Mouse (Mus musculus) C2C12 (cell line): ENCODE data around the gene Tmem52. TPM values are rescaled to one million over a fixed set of nuclear protein-coding genes. Genes with fewer than 3 reads are reported as not detected.

Experiments used
- H3K27me3 ChIP-seq: one replicate; pipeline ENCODE4 v1.6.1; 2011; ENCODE audit not compliant: control insufficient read depth, insufficient read depth, insufficient read length
- H3K36me3 ChIP-seq: one replicate; pipeline ENCODE4 v1.6.1; 2011; ENCODE audit not compliant: control insufficient read depth, insufficient read depth
- H3K4me3 ChIP-seq: one replicate; pipeline ENCODE4 v1.5.1; 2011; ENCODE audit warnings: mild to moderate bottlenecking, control low read depth; ENCODE audit not compliant: poor library complexity, insufficient read depth, severe bottlenecking
- H3K79me2 ChIP-seq: one replicate; pipeline ENCODE4 v1.6.1; 2011; ENCODE audit not compliant: control insufficient read depth, insufficient read depth
- H3K79me3 ChIP-seq: one replicate; pipeline ENCODE4 v1.6.1; 2011; ENCODE audit warnings: low read depth, control low read depth
- H3ac ChIP-seq: one replicate; pipeline ENCODE3; 2011; ENCODE audit warnings: low read depth; ENCODE audit not compliant: control insufficient read depth, insufficient read length
- CEBPB ChIP-seq: IDR thresholded peaks from one replicate; pipeline ENCODE4 v1.6.1; 2011; ENCODE audit warnings: low read depth, mild to moderate bottlenecking, control low read depth, moderate library complexity
- CTCF ChIP-seq: IDR thresholded peaks from one replicate; pipeline ENCODE4 v1.5.1; 2011; ENCODE audit not compliant: control insufficient read depth, insufficient read depth, insufficient read length
- FOSL1 ChIP-seq: IDR thresholded peaks from one replicate; pipeline ENCODE4 v1.8.0; 2011; ENCODE audit warnings: mild to moderate bottlenecking, low read length; ENCODE audit not compliant: poor library complexity, insufficient read depth, severe bottlenecking
- MAX ChIP-seq: IDR thresholded peaks from one replicate; pipeline ENCODE4 v1.6.1; 2011; ENCODE audit warnings: mild to moderate bottlenecking, control low read depth
- MYOD1 ChIP-seq: IDR thresholded peaks from one replicate; pipeline ENCODE4 v1.6.1; 2011; ENCODE audit warnings: low read depth; ENCODE audit not compliant: control insufficient read depth, insufficient read length
- MYOG ChIP-seq: IDR thresholded peaks from one replicate; pipeline ENCODE4 v1.6.1; 2011; ENCODE audit not compliant: control insufficient read depth, insufficient read length; ENCODE audit errors: extremely low read depth
- USF1 ChIP-seq: IDR thresholded peaks from one replicate; pipeline ENCODE4 v1.6.1; 2011; ENCODE audit warnings: low read depth, mild to moderate bottlenecking, control low read depth, moderate library complexity
- polyA plus RNA-seq: library from polyadenylated mRNA; unstranded; fragments of >200 nt; fragmentation: generic; extraction: Trizol; gene quantifications from one replicate; pipeline ENCODE4 v1.2.1, GENCODE M21; 2012; ENCODE audit warnings: missing spikeins

Tmem52 gene
- polyA plus RNA-seq, 1 experiment, result not detected

DNA sequence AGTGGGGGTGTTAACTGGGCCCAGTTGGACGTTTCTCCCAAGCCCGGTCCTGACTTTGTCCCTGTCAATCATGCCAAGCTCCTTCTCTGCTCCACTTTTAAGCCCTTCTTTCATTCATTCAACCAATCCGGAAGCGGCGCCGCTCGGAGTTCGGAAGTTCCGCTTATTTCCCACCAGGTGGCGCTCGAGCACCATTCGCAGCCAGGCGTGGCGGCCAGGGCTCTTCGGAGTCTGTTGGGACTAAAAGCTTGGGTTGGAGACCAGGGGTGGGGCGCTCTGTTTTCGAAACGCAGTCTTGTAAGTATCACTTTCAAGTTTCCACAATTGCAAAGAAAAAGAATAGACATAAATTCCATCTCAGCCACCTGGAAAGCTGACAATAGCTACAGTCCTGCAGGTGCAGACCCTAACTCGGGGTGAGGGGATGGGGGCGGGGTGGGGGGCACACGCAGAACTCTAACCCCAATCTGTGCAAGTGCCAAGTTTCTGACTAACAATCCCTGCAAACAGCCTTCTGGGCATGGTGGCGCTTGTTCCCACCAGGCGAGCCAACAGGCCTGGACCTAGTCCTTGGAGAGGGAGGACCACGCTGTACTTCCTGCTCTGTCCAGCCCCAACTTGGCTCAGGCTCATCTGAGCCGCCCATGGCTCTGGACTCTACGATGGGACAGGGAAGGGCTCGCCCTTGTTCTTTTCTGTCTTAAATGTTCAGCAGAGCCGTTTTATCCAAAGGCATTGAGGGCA is 12.6 kb downstream of the Tmem52 start:
- Histone ChIP-seq H3K27me3 (peaks cover 3% of the 10 kb centered on the region), H3K4me3 (peak overlapping the region; percentile 14), H3K36me3 (no peaks in the 10 kb centered on the region), H3K79me3 (no peaks in the 10 kb centered on the region), H3K79me2 (no peaks in the 10 kb centered on the region), H3ac (peak overlapping the region; percentile 41)
- TF ChIP-seq CEBPB (no peak), CTCF (peak; percentile 86), MAX (no peak), USF1 (no peak)

GRCm38 (mm10) chr4:155482125-155482480 is 13.2 kb downstream of the Tmem52 start:
- Histone ChIP-seq H3K79me2 (no peaks in the 10 kb centered on the region), H3K79me3 (no peaks in the 10 kb centered on the region), H3K36me3 (no peaks in the 10 kb centered on the region), H3K4me3 (no peak overlapping the region), H3ac (no peak overlapping the region), H3K27me3 (peaks cover 2% of the 10 kb centered on the region)
- TF ChIP-seq USF1, result no peak
- no peak for TF ChIP-seq MYOG
- no peak for TF ChIP-seq MYOD1

DNA sequence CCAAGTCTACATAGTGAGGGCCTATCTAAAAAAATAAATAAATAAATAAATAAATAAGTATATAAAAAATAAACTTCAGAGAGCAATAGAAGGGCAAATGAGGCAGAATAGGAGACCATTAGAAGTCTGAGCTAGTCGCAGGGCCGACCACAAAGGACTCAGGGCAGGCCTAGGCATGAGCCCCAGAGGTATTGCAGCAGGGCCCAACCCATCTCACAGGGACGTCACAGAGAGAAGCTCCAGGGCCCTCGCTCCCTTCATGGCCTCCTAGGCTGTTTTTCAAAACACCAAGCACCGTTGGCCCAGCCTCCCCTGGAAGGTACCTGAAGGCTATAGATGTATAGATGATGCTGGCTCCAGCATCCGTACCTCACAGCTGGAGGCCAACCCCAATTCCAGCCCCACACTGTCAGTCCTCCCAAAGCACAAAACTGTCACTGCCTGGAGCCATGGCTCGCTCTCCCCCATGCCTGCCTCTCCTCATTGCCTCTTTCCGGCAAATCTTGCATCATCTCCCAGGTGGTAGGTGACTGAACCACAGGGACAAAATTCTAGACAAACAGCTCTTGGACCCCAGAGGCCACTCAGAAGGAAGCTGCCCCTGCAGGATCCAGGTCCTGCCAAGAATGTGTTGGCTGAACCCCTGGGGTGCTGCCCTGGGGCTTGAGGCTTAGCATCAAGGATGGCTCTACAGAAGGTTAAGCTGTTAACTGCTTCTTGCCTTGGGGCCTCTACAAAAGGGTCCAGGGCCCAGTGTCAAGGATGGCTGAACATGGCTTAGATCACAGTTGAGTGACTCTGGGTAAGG is 14.0 kb downstream of the Tmem52 start:
- no peak for TF ChIP-seq USF1
- no peak for TF ChIP-seq MYOD1
- TF ChIP-seq MYOG, result no peak
- TF ChIP-seq FOSL1, result no peak
- no peak for TF ChIP-seq CTCF
- TF ChIP-seq MAX, result no peak
- Histone ChIP-seq H3K4me3 (no peak overlapping the region), H3K79me3 (no peaks in the 10 kb centered on the region), H3K27me3 (no peaks in the 10 kb centered on the region), H3ac (no peak overlapping the region), H3K79me2 (no peaks in the 10 kb centered on the region), H3K36me3 (no peaks in the 10 kb centered on the region)

GRCm38 (mm10) chr4:155485521-155485920 is 16.6 kb downstream of the Tmem52 start:
- Histone ChIP-seq H3K79me3 (no peaks in the 10 kb centered on the region), H3K36me3 (no peaks in the 10 kb centered on the region)
- no peak for TF ChIP-seq CEBPB
- TF ChIP-seq MYOG, result no peak
- TF ChIP-seq MYOD1, result no peak
- TF ChIP-seq CTCF, result no peak
- no peak for TF ChIP-seq MAX
- TF ChIP-seq FOSL1, result no peak
- no peak for TF ChIP-seq USF1

DNA sequence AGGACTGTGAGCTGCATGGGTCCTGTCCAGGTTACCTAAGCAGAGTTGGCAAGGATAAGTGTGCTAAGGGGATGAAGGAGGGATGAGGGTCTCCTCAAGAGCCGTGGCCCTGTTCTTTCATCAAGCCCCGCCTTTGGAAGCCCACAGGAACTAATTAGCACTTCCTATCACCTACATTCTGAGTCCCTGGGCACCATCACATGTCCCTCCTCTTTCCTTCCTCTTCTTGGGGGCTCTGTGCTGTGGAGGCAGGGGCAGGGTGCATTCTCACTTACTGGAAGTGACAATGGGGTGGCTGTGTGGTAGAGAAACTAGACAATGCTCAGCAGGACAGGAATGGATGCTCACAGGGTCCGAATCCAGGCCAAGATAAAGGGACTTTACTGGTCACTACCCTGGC is 18.8 kb downstream of the Tmem52 start:
- peaks cover 14% of the 10 kb centered on the region for H3K79me3 ChIP-seq
- H3K4me3 ChIP-seq, result no peak overlapping the region
- H3ac ChIP-seq, result no peak overlapping the region
- no peak for TF ChIP-seq CTCF
- no peak for TF ChIP-seq MYOD1
- no peak for TF ChIP-seq CEBPB
- no peak for TF ChIP-seq USF1
- no peak for TF ChIP-seq FOSL1
- no peak for TF ChIP-seq MAX
- TF ChIP-seq MYOG, result no peak
- no peaks in the 10 kb centered on the region for H3K27me3 ChIP-seq
- H3K36me3 ChIP-seq, result no peaks in the 10 kb centered on the region
- peaks cover 19% of the 10 kb centered on the region for H3K79me2 ChIP-seq

More at GRCm38 (mm10) chr4:155485521-155485920, 16.6 kb downstream of the Tmem52 start:
- no peaks in the 10 kb centered on the region for H3K79me2 ChIP-seq
- no peak overlapping the region for H3K4me3 ChIP-seq
- no peak overlapping the region for H3ac ChIP-seq
- no peaks in the 10 kb centered on the region for H3K27me3 ChIP-seq
